Mouse (Mus musculus): ENCODE results near the gene Ucp1.
"Not testable (repeated sequence)": the region's sequence is repeated elsewhere in the genome, so short reads cannot be mapped to it uniquely, and the experiment has no call there.

The Ucp1 gene

GRCm38 (mm10) chr8:83290176-83290575 is at the start of gene Ucp1:
Gene Ucp1 (plus strand): TSS chr8:83290352.
- peak; percentile 9 for DNase-seq (ENCODE audit: low spot score)

- DNase-seq (ENCODE audit: low spot score), result no peak
Measured at GRCm38 (mm10) chr8:83244151-83244550, 46.0 kb upstream of the Ucp1 start.

GRCm38 (mm10) chr8:83250858-83251257 is 39.3 kb upstream of the Ucp1 start:
- no peak for DNase-seq (ENCODE audit: low spot score)

- DNase-seq (ENCODE audit: low spot score), result no peak
Measured at GRCm38 (mm10) chr8:83251362-83252246, 38.5 kb upstream of the Ucp1 start.

GRCm38 (mm10) chr8:83252791-83253190 is 37.4 kb upstream of the Ucp1 start:
- no peak for DNase-seq (ENCODE audit: low spot score)

GRCm38 (mm10) chr8:83257631-83258030 is 32.5 kb upstream of the Ucp1 start:
- DNase-seq (ENCODE audit: low spot score), result no peak

- DNase-seq (ENCODE audit: low spot score), result peak; percentile 20
Measured at GRCm38 (mm10) chr8:83260418-83261215, 29.5 kb upstream of the Ucp1 start.

GRCm38 (mm10) chr8:83271172-83271571 is 19.0 kb upstream of the Ucp1 start:
- DNase-seq (ENCODE audit: low spot score), result no peak

GRCm38 (mm10) chr8:83272464-83272863 is 17.7 kb upstream of the Ucp1 start:
- no peak for DNase-seq (ENCODE audit: low spot score)

- no peak for DNase-seq (ENCODE audit: low spot score)
Measured at GRCm38 (mm10) chr8:83274470-83274869, 15.7 kb upstream of the Ucp1 start.

- no peak for DNase-seq (ENCODE audit: low spot score)
Measured at GRCm38 (mm10) chr8:83278431-83278830, 11.7 kb upstream of the Ucp1 start.

- no peak for DNase-seq (ENCODE audit: low spot score)
Measured at GRCm38 (mm10) chr8:83285391-83285790, 4.8 kb upstream of the Ucp1 start.

GRCm38 (mm10) chr8:83297375-83297774 is 7.2 kb downstream of the Ucp1 start:
- DNase-seq (ENCODE audit: low spot score), result no peak

GRCm38 (mm10) chr8:83300135-83300534 is 10.0 kb downstream of the Ucp1 start:
- no peak for DNase-seq (ENCODE audit: low spot score)

- DNase-seq (ENCODE audit: low spot score), result no peak
Measured at GRCm38 (mm10) chr8:83304946-83305345, 14.8 kb downstream of the Ucp1 start.

- no peak for DNase-seq (ENCODE audit: low spot score)
Measured at GRCm38 (mm10) chr8:83309836-83310235, 19.7 kb downstream of the Ucp1 start.

- DNase-seq (ENCODE audit: low spot score), result not testable (repeated sequence)
Measured at GRCm38 (mm10) chr8:83315084-83315483, 24.9 kb downstream of the Ucp1 start.

GRCm38 (mm10) chr8:83315691-83316090 is 25.5 kb downstream of the Ucp1 start:
- no peak for DNase-seq (ENCODE audit: low spot score)

- DNase-seq (ENCODE audit: low spot score), result no peak
Measured at GRCm38 (mm10) chr8:83320543-83320942, 30.4 kb downstream of the Ucp1 start.

GRCm38 (mm10) chr8:83322374-83322773 is 32.2 kb downstream of the Ucp1 start:
- no peak for DNase-seq (ENCODE audit: low spot score)

- DNase-seq (ENCODE audit: low spot score), result no peak
Measured at GRCm38 (mm10) chr8:83323056-83323455, 32.9 kb downstream of the Ucp1 start.

GRCm38 (mm10) chr8:83327889-83328288 is 37.7 kb downstream of the Ucp1 start:
- DNase-seq (ENCODE audit: low spot score), result no peak

- DNase-seq (ENCODE audit: low spot score), result no peak
Measured at GRCm38 (mm10) chr8:83331567-83331898, 41.4 kb downstream of the Ucp1 start.

Measured in ovary, postnatal 36 days (tissue).